Mouse (Mus musculus): Measurements from ENCODE around the gene Ccdc71. TPM values are rescaled to one million over a fixed set of nuclear protein-coding genes. Genes with fewer than 3 reads are reported as not detected.

Ccdc71 gene
- polyA plus RNA-seq, 1 experiment: 27.2 TPM

DNA sequence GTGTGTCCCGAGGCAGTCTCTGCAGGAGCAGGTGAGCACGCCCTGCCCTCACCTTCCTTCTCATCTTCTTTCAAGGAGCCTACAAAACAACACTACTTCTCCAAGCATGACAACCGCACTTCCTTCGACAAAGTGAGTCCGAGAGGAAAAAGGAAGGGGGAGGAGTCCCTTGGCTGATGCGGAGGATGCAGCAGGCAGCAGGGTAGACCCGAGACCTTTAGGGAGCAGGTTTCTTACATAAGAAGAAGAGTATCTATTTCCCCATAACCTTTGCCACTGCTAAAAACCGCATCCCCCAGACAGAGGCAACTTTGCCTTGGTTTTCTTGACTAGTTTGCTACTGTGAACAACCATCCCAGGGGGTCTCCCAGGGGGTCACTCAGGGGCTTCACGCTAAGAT is 15.2 kb upstream of the Ccdc71 start:
- TF ChIP-seq CTCF (IDR thresholded peaks at IDR 0.05; ENCODE audit: insufficient read depth, low read length) (no peak), POLR2A (IDR thresholded peaks at IDR 0.05; ENCODE audit: borderline replicate concordance, extremely low read depth, low read depth, low read length) (no peak)

DNA sequence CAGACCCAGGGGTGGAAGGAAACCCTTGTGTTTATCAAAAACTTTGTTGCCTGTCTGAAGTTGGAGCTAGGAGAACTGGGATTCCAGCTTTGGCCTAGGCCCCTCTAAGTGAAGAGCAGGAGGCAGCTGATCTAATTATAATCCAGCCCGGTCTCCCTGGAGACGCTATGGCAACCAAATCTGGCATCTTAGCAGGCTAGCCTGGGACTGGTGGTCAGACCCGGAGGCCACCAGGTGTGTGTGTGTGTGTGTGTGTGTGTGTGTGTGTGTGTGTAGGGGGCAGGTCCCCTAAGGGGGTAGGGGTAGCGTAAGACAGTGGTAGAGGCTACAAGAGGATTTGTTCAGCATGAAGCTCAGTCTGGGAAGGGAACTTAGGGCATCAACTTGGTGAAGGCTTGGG is 10.5 kb upstream of the Ccdc71 start:
- Histone ChIP-seq H3K4me3 (replicated peaks; ENCODE audit: extremely low read depth, low read depth, low read length) (no peak overlapping the region), H3K4me1 (ENCODE audit: control insufficient read depth, insufficient read depth, low read length) (no peaks in the 10 kb centered on the region)
- no peak for DNase-seq
- 52% methylated on average over 4 of the region's 4 CpGs for WGBS
- no peak for TF ChIP-seq CTCF (IDR thresholded peaks at IDR 0.05; ENCODE audit: insufficient read depth, low read length)
- no peak for TF ChIP-seq POLR2A (IDR thresholded peaks at IDR 0.05; ENCODE audit: borderline replicate concordance, extremely low read depth, low read depth, low read length)

More for the DNA sequence above, 15.2 kb upstream of the Ccdc71 start:
- DNase-seq: no peak
- peaks cover 5% of the 10 kb centered on the region for H3K4me1 ChIP-seq (ENCODE audit: control insufficient read depth, insufficient read depth, low read length)
- H3K4me3 ChIP-seq (replicated peaks; ENCODE audit: extremely low read depth, low read depth, low read length): no peak overlapping the region
- WGBS: 46% methylated on average over 9 of the region's 9 CpGs

DNA sequence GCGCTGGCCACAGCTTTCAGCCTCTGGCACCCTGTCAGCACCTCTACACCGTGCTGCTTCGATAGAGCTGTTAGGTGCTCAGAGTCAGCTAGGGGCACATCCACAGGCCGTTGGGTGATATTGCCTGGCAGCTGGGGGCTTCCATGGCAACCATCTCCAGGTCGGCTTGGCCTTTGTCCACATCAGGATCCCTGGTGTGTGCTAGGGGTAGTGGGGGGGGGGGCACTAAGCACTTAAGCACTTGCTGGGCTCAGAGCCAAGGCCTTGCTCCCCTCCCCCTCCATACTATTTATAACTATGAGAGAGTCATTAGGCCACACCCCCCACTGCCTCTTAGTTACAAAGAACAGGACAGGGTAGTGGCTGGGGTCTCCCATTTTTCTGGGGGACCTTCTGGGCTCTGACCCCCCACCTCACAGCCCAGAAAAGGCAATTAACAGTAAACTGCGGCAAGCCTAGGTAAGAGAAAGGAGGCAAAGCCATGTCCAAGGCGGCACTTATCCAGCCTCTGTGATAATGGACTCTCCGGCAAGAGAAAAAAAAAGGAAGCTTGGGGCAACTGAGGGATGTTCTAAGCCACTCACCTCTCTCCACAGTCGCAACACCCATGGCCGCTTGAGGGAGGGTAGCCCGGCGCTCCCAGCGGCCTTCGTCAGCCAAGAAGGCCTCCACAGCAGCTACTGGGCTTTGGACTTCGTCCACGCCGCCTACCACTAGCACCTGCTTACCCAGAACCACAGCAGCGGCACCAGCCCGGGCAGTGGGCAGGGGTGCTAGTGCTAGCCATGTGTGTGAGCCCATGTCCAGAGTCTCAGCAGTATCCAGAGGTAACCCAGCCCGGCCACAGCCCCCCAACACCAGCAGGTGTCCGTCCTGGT is 9.8 kb upstream of the Ccdc71 start:
- Histone ChIP-seq H3K4me3 (replicated peaks; ENCODE audit: extremely low read depth, low read depth, low read length) (no peak overlapping the region), H3K4me1 (ENCODE audit: control insufficient read depth, insufficient read depth, low read length) (no peaks in the 10 kb centered on the region)
- TF ChIP-seq CTCF (IDR thresholded peaks at IDR 0.05; ENCODE audit: insufficient read depth, low read length) (no peak), POLR2A (IDR thresholded peaks at IDR 0.05; ENCODE audit: borderline replicate concordance, extremely low read depth, low read depth, low read length) (no peak)
- no peak for DNase-seq
- 64% methylated on average over 21 of the region's 21 CpGs for WGBS

DNA sequence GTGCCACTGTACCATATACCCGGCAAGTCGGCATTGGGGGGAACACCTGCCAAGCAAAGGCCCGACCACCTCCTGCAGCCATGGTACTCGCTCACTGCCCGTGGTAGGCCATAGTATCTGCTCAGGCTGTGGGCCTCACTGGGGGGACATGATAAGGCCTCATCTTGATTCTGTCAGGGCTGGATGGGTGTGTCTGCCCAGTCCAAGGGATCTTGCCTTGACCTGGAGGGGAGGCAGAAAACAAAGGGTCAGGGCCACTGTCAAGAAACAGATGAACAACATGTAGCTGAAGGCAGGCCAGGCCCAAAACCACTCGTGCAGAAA is 9.2 kb upstream of the Ccdc71 start:
- TF ChIP-seq POLR2A (IDR thresholded peaks at IDR 0.05; ENCODE audit: borderline replicate concordance, extremely low read depth, low read depth, low read length) (no peak), CTCF (IDR thresholded peaks at IDR 0.05; ENCODE audit: insufficient read depth, low read length) (no peak)
- DNase-seq: no peak
- WGBS: 86% methylated on average over 6 of the region's 6 CpGs
- H3K4me1 ChIP-seq (ENCODE audit: control insufficient read depth, insufficient read depth, low read length): no peaks in the 10 kb centered on the region
- H3K4me3 ChIP-seq (replicated peaks; ENCODE audit: extremely low read depth, low read depth, low read length): no peak overlapping the region

GRCm38 (mm10) chr9:108451519-108452160 is 8.7 kb upstream of the Ccdc71 start:
- H3K4me3 ChIP-seq (replicated peaks; ENCODE audit: extremely low read depth, low read depth, low read length): no peak overlapping the region
- WGBS: 59% methylated on average over 6 of the region's 6 CpGs
- no peak for DNase-seq
- no peak for TF ChIP-seq POLR2A (IDR thresholded peaks at IDR 0.05; ENCODE audit: borderline replicate concordance, extremely low read depth, low read depth, low read length)
- TF ChIP-seq CTCF (IDR thresholded peaks at IDR 0.05; ENCODE audit: insufficient read depth, low read length): no peak
- no peaks in the 10 kb centered on the region for H3K4me1 ChIP-seq (ENCODE audit: control insufficient read depth, insufficient read depth, low read length)

GRCm38 (mm10) chr9:108452291-108452906 is 7.9 kb upstream of the Ccdc71 start:
- DNase-seq: peak; percentile 85
- Histone ChIP-seq H3K4me1 (ENCODE audit: control insufficient read depth, insufficient read depth, low read length) (no peaks in the 10 kb centered on the region), H3K4me3 (replicated peaks; ENCODE audit: extremely low read depth, low read depth, low read length) (peak overlapping the region; percentile 79)
- TF ChIP-seq CTCF (IDR thresholded peaks at IDR 0.05; ENCODE audit: insufficient read depth, low read length): peak; percentile 53
- 0 out of 2 replicates have a peak, but pooled peaks have one; percentile 16 for TF ChIP-seq POLR2A (IDR thresholded peaks at IDR 0.05; ENCODE audit: borderline replicate concordance, extremely low read depth, low read depth, low read length)
- WGBS: under 1% methylated on average over 40 of the region's 40 CpGs

DNA sequence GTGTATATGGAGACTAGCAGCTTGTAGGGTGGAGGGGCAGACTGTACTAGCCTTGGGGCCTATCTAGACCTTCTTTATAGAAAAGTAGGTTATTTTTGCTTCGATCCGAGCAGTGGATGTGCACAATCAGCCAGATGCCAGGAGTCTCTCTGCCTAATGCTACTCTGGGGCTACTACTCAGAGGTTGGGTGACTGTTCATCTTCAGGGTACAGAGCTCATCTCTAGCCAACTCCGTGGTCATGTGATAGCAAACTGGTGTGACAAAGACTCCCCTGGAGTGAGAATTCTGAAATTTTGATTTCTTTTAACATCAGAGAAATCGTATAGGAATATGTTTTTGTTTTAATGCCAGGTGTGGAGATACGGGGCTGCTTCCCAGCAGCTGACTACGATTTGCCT is 7.4 kb upstream of the Ccdc71 start:
- 44% methylated on average over 6 of the region's 6 CpGs for WGBS

GRCm38 (mm10) chr9:108453458-108453857 is 6.9 kb upstream of the Ccdc71 start:
- TF ChIP-seq POLR2A (IDR thresholded peaks at IDR 0.05; ENCODE audit: borderline replicate concordance, extremely low read depth, low read depth, low read length) (no peak), CTCF (IDR thresholded peaks at IDR 0.05; ENCODE audit: insufficient read depth, low read length) (no peak)
- no peak overlapping the region for H3K4me3 ChIP-seq (replicated peaks; ENCODE audit: extremely low read depth, low read depth, low read length)
- H3K4me1 ChIP-seq (ENCODE audit: control insufficient read depth, insufficient read depth, low read length): no peaks in the 10 kb centered on the region
- WGBS: 58% methylated on average over 4 of the region's 4 CpGs
- DNase-seq: no peak

More for the DNA sequence above, 7.4 kb upstream of the Ccdc71 start:
- TF ChIP-seq CTCF (IDR thresholded peaks at IDR 0.05; ENCODE audit: insufficient read depth, low read length): no peak
- TF ChIP-seq POLR2A (IDR thresholded peaks at IDR 0.05; ENCODE audit: borderline replicate concordance, extremely low read depth, low read depth, low read length): no peak
- Histone ChIP-seq H3K4me1 (ENCODE audit: control insufficient read depth, insufficient read depth, low read length) (no peaks in the 10 kb centered on the region), H3K4me3 (replicated peaks; ENCODE audit: extremely low read depth, low read depth, low read length) (no peak overlapping the region)
- no peak for DNase-seq

- no peak overlapping the region for H3K4me3 ChIP-seq (replicated peaks; ENCODE audit: extremely low read depth, low read depth, low read length)
- DNase-seq: no peak
- no peaks in the 10 kb centered on the region for H3K4me1 ChIP-seq (ENCODE audit: control insufficient read depth, insufficient read depth, low read length)
- TF ChIP-seq POLR2A (IDR thresholded peaks at IDR 0.05; ENCODE audit: borderline replicate concordance, extremely low read depth, low read depth, low read length) (no peak), CTCF (IDR thresholded peaks at IDR 0.05; ENCODE audit: insufficient read depth, low read length) (no peak)
- 88% methylated on average over 6 of the region's 6 CpGs for WGBS
Observed at GRCm38 (mm10) chr9:108454429-108454828, 5.9 kb upstream of the Ccdc71 start.
